16 mouse cellular contexts compared by ENCODE assay signal in the genomic region with DNA sequence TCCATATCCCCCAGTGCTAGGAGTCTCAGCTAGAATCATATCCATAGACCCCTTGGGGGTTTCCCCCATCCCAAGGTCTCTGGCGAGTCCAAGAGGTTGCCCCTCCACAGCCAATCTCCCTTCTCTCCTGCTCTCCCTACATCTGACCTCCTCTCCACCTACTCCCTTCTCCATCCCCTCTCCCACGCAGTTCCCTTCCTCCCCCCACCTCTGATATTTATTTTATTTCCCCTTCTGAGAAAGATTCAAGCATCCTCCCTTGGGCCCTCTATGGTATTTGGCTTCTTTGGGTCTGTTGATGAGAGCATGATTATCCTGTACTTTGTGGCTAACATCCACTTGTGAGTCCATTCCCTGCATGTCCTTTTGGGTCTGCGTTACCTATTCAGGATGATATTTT.
"Had no signal": no experiment of that assay in that cellular context is flagged by ENCODE, and none has a peak within 500 bp of the region (broad histone marks: within the 10 kb centered on the region; RNA-seq: fewer than 3 reads in every experiment).

No protein-coding gene starts in this region.

- H3K4me3 ChIP-seq: neural tube, embryonic 13.5 days; neural tube, embryonic 15.5 days; stomach, embryonic 15.5 days had no signal

- DNase-seq: retina, postnatal 1 day; right cerebral cortex, adult 18-20 months; right cerebral cortex, postnatal 14 days; right cerebral cortex, postnatal 25 days; right cerebral cortex, postnatal 4 days; spleen, adult 18-20 months; thymus, adult 18-20 months; thymus, adult 2 months; thymus, postnatal 14 days; thymus, postnatal 25 days; thymus, postnatal 36 days; thymus, postnatal 4 days had no signal

- H3K9ac ChIP-seq: neural tube, embryonic 15.5 days; stomach, embryonic 15.5 days had no signal

- H3K9me3 ChIP-seq: neural tube, embryonic 13.5 days; neural tube, embryonic 15.5 days; stomach, embryonic 15.5 days had no signal

- H3K27ac ChIP-seq: neural tube, embryonic 13.5 days; neural tube, embryonic 15.5 days; stomach, embryonic 15.5 days; stomach, postnatal 0 days had no signal

- H3K27me3 ChIP-seq: neural tube, embryonic 13.5 days; neural tube, embryonic 15.5 days; stomach, embryonic 15.5 days had no signal
